Mouse (Mus musculus) testis, adult 2 months (tissue): Measurements from ENCODE around the gene Mapk14. TPM values are rescaled to one million over a fixed set of nuclear protein-coding genes. Genes with fewer than 3 reads are reported as not detected.
"Not testable (repeated sequence)": the region's sequence is repeated elsewhere in the genome, so short reads cannot be mapped to it uniquely, and the experiment has no call there.

Experiments used
- H3K27ac ChIP-seq: fragments of 200-500 bp; 2 replicates; pipeline ENCODE4 v1.5.1; 2012; ENCODE audit warnings: low read depth, low read length; ENCODE audit not compliant: control insufficient read depth, insufficient read depth
- H3K27me3 ChIP-seq: fragments of 200-500 bp; 2 replicates; pipeline ENCODE4 v1.6.1; 2012; ENCODE audit warnings: mild to moderate bottlenecking, low read length, moderate library complexity; ENCODE audit not compliant: control insufficient read depth, insufficient read depth
- H3K36me3 ChIP-seq: fragments of 200-500 bp; 2 replicates; pipeline ENCODE4 v1.6.1; 2012; ENCODE audit warnings: mild to moderate bottlenecking, low read length; ENCODE audit not compliant: control insufficient read depth, insufficient read depth
- H3K4me1 ChIP-seq: fragments of 200-500 bp; 2 replicates; pipeline ENCODE4 v1.6.1; 2012; ENCODE audit warnings: low read length; ENCODE audit not compliant: control insufficient read depth, insufficient read depth
- H3K4me3 ChIP-seq: fragments of 200-500 bp; 2 replicates; pipeline ENCODE4 v1.5.1; 2012; ENCODE audit warnings: low read depth, mild to moderate bottlenecking, low read length, moderate library complexity, mixed read lengths; ENCODE audit not compliant: control insufficient read depth
- CTCF ChIP-seq: fragments of 200-500 bp; IDR thresholded peaks from 2 replicates; pipeline ENCODE4 v1.5.1; 2012; ENCODE audit warnings: low read depth, mild to moderate bottlenecking, inconsistent platforms, low read length, moderate library complexity; ENCODE audit not compliant: control insufficient read depth, insufficient read depth, insufficient replicate concordance
- POLR2A ChIP-seq: fragments of 200-500 bp; IDR thresholded peaks from 2 replicates; pipeline ENCODE4 v1.6.1; 2012; ENCODE audit warnings: low read depth, mild to moderate bottlenecking, inconsistent platforms, low read length, moderate library complexity; ENCODE audit not compliant: control insufficient read depth
- polyA plus RNA-seq: library from polyadenylated mRNA; depleted of rRNA; stranded (reverse); fragments of >200 nt; gene quantifications from 2 replicates; pipeline ENCODE4 v1.2.3, GENCODE M21; 2012

Mapk14 gene
- polyA plus RNA-seq, 1 experiment, result 14.2 TPM

- H3K36me3 ChIP-seq, result no peaks in the 10 kb centered on the region
These were observed 34.7 kb downstream of the Mapk14 start, which contains the start of gene AC170998.1 for GRCm38 (mm10) chr17:28725783-28726182. Gene AC170998.1, plus strand, starts transcription at chr17:28726083.

GRCm38 (mm10) chr17:28727511-28727910, 36.4 kb downstream of the Mapk14 start:
- H3K27me3 ChIP-seq, H3K4me1 ChIP-seq, H3K36me3 ChIP-seq, H3K4me3 ChIP-seq, H3K27ac ChIP-seq: not testable (repeated sequence)

More at GRCm38 (mm10) chr17:28725783-28726182, 34.7 kb downstream of the Mapk14 start, which contains the start of gene AC170998.1:
- Histone ChIP-seq H3K27ac (no peak within 1 kb of the TSS), H3K4me1 (no peaks in the 10 kb centered on the region), H3K4me3 (no peak within 1 kb of the TSS), H3K27me3 (no peaks in the 10 kb centered on the region)
- TF ChIP-seq POLR2A (no peak), CTCF (no peak)

- no peak overlapping the region for H3K27ac ChIP-seq
- no peak overlapping the region for H3K4me3 ChIP-seq
- TF ChIP-seq POLR2A, result no peak
- TF ChIP-seq CTCF, result no peak
- H3K4me1 ChIP-seq, result no peaks in the 10 kb centered on the region
- H3K36me3 ChIP-seq, result no peaks in the 10 kb centered on the region; the same call in 1 of the 2 replicates
- no peaks in the 10 kb centered on the region for H3K27me3 ChIP-seq
These were observed 44.4 kb downstream of the Mapk14 start for GRCm38 (mm10) chr17:28735317-28736105.

GRCm38 (mm10) chr17:28736486-28736885, 45.4 kb downstream of the Mapk14 start:
- H3K27ac ChIP-seq, result no peak overlapping the region
- no peak overlapping the region for H3K4me3 ChIP-seq
- H3K36me3 ChIP-seq, result no peaks in the 10 kb centered on the region; the same call in 1 of the 2 replicates
- TF ChIP-seq POLR2A (no peak), CTCF (no peak)
- no peaks in the 10 kb centered on the region for H3K27me3 ChIP-seq
- no peaks in the 10 kb centered on the region for H3K4me1 ChIP-seq

GRCm38 (mm10) chr17:28737973-28738372, 46.8 kb downstream of the Mapk14 start:
- Histone ChIP-seq H3K27ac (no peak overlapping the region), H3K36me3 (no peaks in the 10 kb centered on the region), H3K27me3 (no peaks in the 10 kb centered on the region), H3K4me3 (no peak overlapping the region), H3K4me1 (no peaks in the 10 kb centered on the region)
- TF ChIP-seq POLR2A, result no peak
- TF ChIP-seq CTCF, result no peak

- no peak overlapping the region for H3K4me3 ChIP-seq
- TF ChIP-seq POLR2A, result no peak
- no peak for TF ChIP-seq CTCF
- H3K36me3 ChIP-seq, result no peaks in the 10 kb centered on the region
- no peak overlapping the region for H3K27ac ChIP-seq
- no peaks in the 10 kb centered on the region for H3K27me3 ChIP-seq
- no peaks in the 10 kb centered on the region for H3K4me1 ChIP-seq
These were observed 48.1 kb downstream of the Mapk14 start for GRCm38 (mm10) chr17:28739244-28739643.

- Histone ChIP-seq H3K4me3 (no peak overlapping the region), H3K27me3 (no peaks in the 10 kb centered on the region), H3K27ac (no peak overlapping the region), H3K4me1 (no peaks in the 10 kb centered on the region), H3K36me3 (no peaks in the 10 kb centered on the region; the same call in 1 of the 2 replicates)
- TF ChIP-seq POLR2A, result no peak
- TF ChIP-seq CTCF, result no peak
These were observed 52.2 kb downstream of the Mapk14 start for GRCm38 (mm10) chr17:28743145-28743866.
